Mouse (Mus musculus) liver, embryonic 14.5 days (tissue): ENCODE measurements around the gene Sdc4. TPM values are rescaled to one million over a fixed set of nuclear protein-coding genes. Genes with fewer than 3 reads are reported as not detected.

Source experiments
- ATAC-seq: fragments of 200-750 bp; cut with Nextera tagmentation; 2 replicates; pipeline ENCODE4 v1.8.0; 2017; ENCODE audit warnings: moderate number of reproducible peaks, mild to moderate bottlenecking, moderate library complexity; ENCODE audit not compliant: insufficient read depth
- DNase-seq, 3 experiments: peaks; one replicate each; pipeline ENCODE4 v3.0.0-alpha.2; 2012 to 2013; ENCODE audit warnings: low read depth in 3 of 3, low spot score in 3 of 3
- H3K27ac ChIP-seq: fragments of 300-500 bp; sonication (generic); 2 replicates; pipeline ENCODE4 v1.5.1; 2014; ENCODE audit warnings: moderate library complexity, mild to moderate bottlenecking, control low read depth, inconsistent platforms
- H3K27me3 ChIP-seq: fragments of 300-500 bp; sonication (generic); 2 replicates; pipeline ENCODE4 v1.6.1; 2014; ENCODE audit warnings: mild to moderate bottlenecking, low read length, moderate library complexity; ENCODE audit not compliant: control insufficient read depth, insufficient read depth
- H3K36me3 ChIP-seq: fragments of 300-500 bp; sonication (generic); replicated peaks from 2 replicates; pipeline ENCODE4 v1.6.1; 2014; ENCODE audit warnings: low read depth; ENCODE audit not compliant: control insufficient read depth, insufficient read depth
- H3K4me1 ChIP-seq, 2 experiments: fragments of 200-500 bp in 1 of 2; fragments of 300-500 bp in 1 of 2; sonication (generic) in 1 of 2; replicated peaks; 2 replicates each; pipeline ENCODE4 v1.6.1; 2012 to 2014; ENCODE audit warnings: antibody characterized with exemption in 1 of 2, inconsistent platforms in 1 of 2, low read length in 1 of 2; ENCODE audit not compliant: control insufficient read depth in 2 of 2, insufficient read depth in 2 of 2
- H3K4me2 ChIP-seq: fragments of 300-500 bp; sonication (generic); 2 replicates; pipeline ENCODE4 v1.6.1; 2014; ENCODE audit warnings: low read depth, mild to moderate bottlenecking, control low read depth, moderate library complexity
- H3K4me3 ChIP-seq, 2 experiments: fragments of 200-500 bp in 1 of 2; fragments of 300-500 bp in 1 of 2; sonication (generic) in 1 of 2; 2 replicates each; pipeline ENCODE4 v1.5.1; 2012 to 2014; ENCODE audit warnings: low read depth in 2 of 2, low read length in 2 of 2, mild to moderate bottlenecking in 2 of 2, control low read depth in 1 of 2, inconsistent platforms in 1 of 2, moderate library complexity in 1 of 2; ENCODE audit not compliant: insufficient read depth in 1 of 2
- H3K9ac ChIP-seq: fragments of 300-500 bp; sonication (generic); replicated peaks from 2 replicates; pipeline ENCODE4 v1.6.1; 2014; ENCODE audit warnings: mild to moderate bottlenecking, control low read depth, moderate library complexity
- H3K9me3 ChIP-seq: fragments of 300-500 bp; sonication (generic); 2 replicates; pipeline ENCODE4 v1.6.1; 2016; ENCODE audit warnings: low read length, mixed read lengths; ENCODE audit not compliant: control insufficient read depth
- CTCF ChIP-seq: IDR thresholded peaks from 2 replicates; pipeline ENCODE4 v1.5.1; 2016; ENCODE audit warnings: antibody characterized with exemption, low read depth, control low read depth
- EP300 ChIP-seq: IDR thresholded peaks from 2 replicates; pipeline ENCODE4 v1.6.1; 2016; ENCODE audit warnings: antibody characterized with exemption, low read depth
- WGBS: fragments of 180-500 bp; shearing (Covaris S2); extraction: QIAGEN DNeasy Blood & Tissue Kit; methylation state at CpG from one replicate; pipeline ENCODE4 v1.1.7; 2014; ENCODE audit not compliant: insufficient replicate concordance; 5-methylcytosine and 5-hydroxymethylcytosine counted together
- polyA plus RNA-seq, 2 experiments: library from polyadenylated mRNA; depleted of rRNA in 1 of 2; stranded (reverse) in 1 of 2; unstranded in 1 of 2; fragments of >200 nt; fragmentation: Nextera tagmentation in 1 of 2; extraction: Ambion mirVana in 1 of 2; gene quantifications; 2 replicates each; pipeline versions ENCODE4 v1.2.1 to v1.2.3; 2012 to 2014

Gene Sdc4
- polyA plus RNA-seq, 2 experiments, result 10.8 to 25.4 TPM

DNA sequence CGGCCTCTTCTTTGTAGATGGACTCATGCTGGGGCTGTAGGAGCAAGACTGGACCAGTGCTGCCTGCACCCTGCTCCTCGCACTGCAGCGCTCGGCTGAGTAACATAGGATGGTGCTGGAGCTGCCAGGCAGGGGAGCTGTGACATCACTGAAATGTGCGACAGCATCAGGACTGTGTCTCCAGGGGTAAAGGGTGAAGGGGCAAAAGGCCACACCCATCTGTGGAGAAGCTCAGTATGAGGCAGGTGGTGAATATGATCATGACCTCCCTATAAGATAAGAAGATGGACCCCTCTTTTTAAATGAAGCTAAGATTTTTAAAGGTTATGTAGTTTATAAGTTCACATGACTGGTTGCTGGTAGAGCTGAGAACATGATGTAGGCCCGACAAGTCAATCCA, 29.9 kb upstream of the Sdc4 start, which contains the start of gene Trp53tg5:
Gene Trp53tg5 (minus strand): TSS at position 101 of the 400 bp plus-strand sequence.
- ATAC-seq (no peak), DNase-seq (no peak)
- Histone ChIP-seq H3K9ac (no peak within 1 kb of the TSS), H3K9me3 (no peaks in the 10 kb centered on the region), H3K27me3 (no peaks in the 10 kb centered on the region), H3K4me2 (no peak within 1 kb of the TSS), H3K27ac (no peak within 1 kb of the TSS), H3K4me1 (no peaks in the 10 kb centered on the region), H3K36me3 (no peaks in the 10 kb centered on the region), H3K4me3 (no peak within 1 kb of the TSS)
- TF ChIP-seq CTCF (no peak), EP300 (no peak)
- 68% methylated on average over 6 of the region's 6 CpGs for WGBS

DNA sequence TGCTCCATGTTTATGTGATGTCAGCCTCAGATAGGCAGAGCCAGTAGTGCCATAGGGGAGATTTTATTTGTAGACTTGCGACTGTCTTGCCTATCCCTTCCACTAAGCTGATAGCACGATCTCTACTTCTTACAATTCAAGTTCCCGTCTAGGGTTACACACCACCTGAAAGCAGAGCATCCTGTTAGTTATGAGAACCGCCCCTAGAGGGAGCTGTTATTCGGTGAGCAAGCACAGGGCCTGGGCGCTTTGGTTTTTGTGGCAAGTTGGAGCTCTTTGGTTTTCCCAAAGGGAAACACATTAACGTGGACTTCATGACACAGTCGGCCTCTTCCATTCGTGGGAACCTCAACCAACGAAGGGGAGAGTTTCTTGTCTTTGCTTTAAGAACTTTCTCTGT, 26.6 kb upstream of the Sdc4 start:
- ATAC-seq (no peak), DNase-seq (peak in 2 of 3 experiments; percentile 26 to 37)
- 16% methylated on average over 10 of the region's 10 CpGs for WGBS
- Histone ChIP-seq H3K4me1 (peaks cover 0 to 4% of the 10 kb centered on the region in 2 experiments; a peak in 1 of 4 replicates), H3K36me3 (no peaks in the 10 kb centered on the region), H3K27me3 (no peaks in the 10 kb centered on the region), H3K27ac (no peak overlapping the region), H3K4me3 (no peak overlapping the region), H3K4me2 (no peak overlapping the region), H3K9me3 (no peaks in the 10 kb centered on the region), H3K9ac (no peak overlapping the region)
- TF ChIP-seq CTCF (peak; percentile 73), EP300 (no peak)

DNA sequence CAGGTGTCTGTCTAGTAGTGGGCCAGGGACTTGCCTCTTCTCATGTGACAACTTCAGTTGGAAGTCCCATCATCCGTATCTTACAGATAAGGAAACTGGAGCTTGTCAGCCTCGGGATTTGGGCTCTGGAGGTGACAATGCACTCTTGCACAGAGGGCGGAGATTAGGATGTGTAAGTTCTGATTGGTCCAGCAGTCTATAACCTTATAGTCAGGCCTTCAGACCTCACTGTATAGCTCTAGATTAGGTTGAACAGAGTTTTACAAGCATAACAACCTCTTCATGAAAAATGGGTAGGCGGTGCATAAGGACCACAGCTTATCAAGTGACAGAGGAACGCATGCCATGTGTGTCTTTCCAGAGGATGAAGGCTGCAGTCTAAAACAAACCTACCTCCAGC, 23.1 kb upstream of the Sdc4 start:
- Histone ChIP-seq H3K27me3 (no peaks in the 10 kb centered on the region), H3K9ac (no peak overlapping the region), H3K4me1 (peaks cover 4 to 11% of the 10 kb centered on the region in 2 experiments), H3K4me3 (no peak overlapping the region), H3K9me3 (no peaks in the 10 kb centered on the region), H3K36me3 (peaks cover 8% of the 10 kb centered on the region), H3K4me2 (no peak overlapping the region), H3K27ac (no peak overlapping the region)
- 44% methylated on average over 5 of the region's 5 CpGs for WGBS
- peak; percentile 67 for ATAC-seq
- no peak for DNase-seq
- TF ChIP-seq CTCF (no peak), EP300 (peak; percentile 39; the same call in 1 of the 2 replicates)

DNA sequence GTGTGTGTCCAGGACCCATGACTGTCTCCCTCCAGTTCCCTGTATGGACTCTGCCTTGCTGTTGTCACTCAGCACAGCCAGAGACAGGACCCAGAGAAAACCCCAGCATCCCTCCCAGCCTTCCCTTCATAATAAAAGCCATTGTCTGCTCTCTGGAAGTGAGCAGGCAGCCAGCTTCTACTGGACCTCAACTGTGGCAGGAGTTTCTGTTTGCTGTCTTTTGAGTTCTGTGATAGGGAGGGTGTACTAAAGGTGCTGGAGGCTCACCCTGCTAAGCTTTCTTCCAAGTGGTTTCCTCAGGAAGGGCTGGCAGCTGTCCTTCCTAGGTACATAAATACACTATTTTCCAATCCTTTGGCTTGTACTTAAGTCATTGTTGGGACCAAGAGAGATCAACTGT, 21.5 kb upstream of the Sdc4 start:
- Histone ChIP-seq H3K9me3 (no peaks in the 10 kb centered on the region), H3K27me3 (no peaks in the 10 kb centered on the region), H3K36me3 (peaks cover 8% of the 10 kb centered on the region), H3K27ac (no peak overlapping the region), H3K4me3 (no peak overlapping the region), H3K9ac (no peak overlapping the region), H3K4me1 (peaks cover 4 to 14% of the 10 kb centered on the region in 2 experiments), H3K4me2 (no peak overlapping the region)
- TF ChIP-seq CTCF (no peak), EP300 (no peak)
- ATAC-seq (no peak), DNase-seq (no peak)

DNA sequence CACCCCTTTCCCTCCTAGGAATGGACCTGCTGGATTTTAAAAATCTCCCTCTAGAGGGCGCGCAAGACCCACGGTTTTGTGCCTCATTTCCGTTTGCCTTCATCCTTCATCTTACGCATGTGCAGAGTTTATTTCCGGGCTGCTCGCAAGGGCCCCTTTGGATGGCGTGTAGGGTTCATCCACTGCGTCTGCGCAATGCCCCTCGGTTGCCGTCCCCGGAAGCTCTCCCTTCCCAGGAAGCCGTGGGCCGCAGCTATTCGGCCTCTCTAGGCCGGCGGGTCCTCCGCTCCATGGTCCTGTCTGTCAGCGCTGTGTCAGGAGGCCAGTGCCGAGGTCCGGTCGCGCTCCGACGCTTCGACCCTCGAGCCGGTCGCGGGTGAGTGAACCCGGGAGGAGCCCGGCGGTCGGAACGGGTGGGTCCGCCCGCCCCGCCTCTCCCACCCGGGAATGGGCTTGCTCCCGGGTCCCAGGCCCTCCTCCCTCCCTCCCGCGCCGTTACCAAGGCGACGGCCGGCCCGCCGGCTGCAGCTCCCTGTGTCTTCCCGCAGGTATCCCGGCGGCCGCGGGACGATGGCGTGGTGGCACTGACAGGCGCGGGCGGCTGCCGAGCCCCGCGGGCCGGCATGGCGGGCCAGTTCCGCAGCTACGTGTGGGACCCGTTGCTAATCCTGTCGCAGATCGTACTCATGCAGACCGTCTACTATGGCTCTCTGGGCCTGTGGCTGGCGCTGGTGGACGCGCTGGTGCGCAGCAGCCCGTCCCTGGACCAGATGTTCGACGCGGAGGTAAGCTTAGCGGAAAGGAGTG, 17.3 kb upstream of the Sdc4 start, which contains the start of gene Gm20458:
Gene Gm20458 (plus strand): TSS at position 223 of the 807 bp plus-strand sequence.
- under 1% methylated on average over 75 of the region's 79 CpGs for WGBS
- Histone ChIP-seq H3K36me3 (peaks cover 8% of the 10 kb centered on the region), H3K9ac (peak within 1 kb of the TSS; percentile 77), H3K9me3 (no peaks in the 10 kb centered on the region), H3K27ac (peak within 1 kb of the TSS; percentile 5; the same call in 1 of the 2 replicates), H3K4me2 (peak within 1 kb of the TSS; percentile 73), H3K4me1 (peaks cover 4 to 14% of the 10 kb centered on the region in 2 experiments), H3K4me3 (peak within 1 kb of the TSS; percentile 80 to 87), H3K27me3 (no peaks in the 10 kb centered on the region)
- peak; percentile 98 for ATAC-seq
- no peak for TF ChIP-seq EP300
- TF ChIP-seq CTCF, result peak; percentile 86
- peak; percentile 92 to 93 (median 92) for DNase-seq
